Mouse (Mus musculus) neutrophil, adult 59 days (primary cell): Measurements from ENCODE around the gene Htr1a. TPM values are rescaled to one million over a fixed set of nuclear protein-coding genes. Genes with fewer than 3 reads are reported as not detected.

Source experiments
- total RNA-seq, 2 experiments: library from RNA; stranded (reverse); gene quantifications; 1 replicate in 1 of 2; 2 replicates in 1 of 2; pipeline ENCODE4 v1.2.4; 2023

Gene Htr1a
- total RNA-seq: not detected

DNA sequence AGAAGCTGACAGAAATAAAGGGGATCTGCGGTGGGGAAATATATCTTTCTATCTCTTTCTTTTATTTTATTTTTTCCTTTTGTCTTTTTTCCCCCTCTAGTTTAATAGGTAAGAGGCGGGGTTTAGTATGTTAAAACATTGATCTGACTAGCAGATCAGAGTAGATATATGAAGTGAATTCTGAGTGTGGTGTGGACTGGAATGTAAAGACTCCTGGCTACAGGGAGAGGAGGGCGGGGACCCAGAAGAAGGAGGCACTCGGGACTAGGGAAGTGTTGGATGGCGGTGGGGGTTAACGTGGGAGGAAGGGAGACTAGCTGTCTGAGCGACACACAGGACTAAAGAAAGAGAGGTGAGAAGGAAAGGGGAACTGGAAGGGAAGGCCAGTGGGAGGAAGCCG, at the start of gene Htr1a:
Gene Htr1a, plus strand, starts transcription at position 301 of the 400 bp plus-strand sequence.

Other genes with a start within 250 kb of the Htr1a start
- gene Rnf180, start 148.8 kb upstream of the Htr1a start, total RNA-seq: under 1 TPM in 1 of 2 experiments, not detected in 1; 0.40 TPM